Mouse (Mus musculus): ENCODE data around the gene Cd44. TPM values are rescaled to one million over a fixed set of nuclear protein-coding genes. Genes with fewer than 3 reads are reported as not detected.

Gene Cd44
- polyA plus RNA-seq, 1 experiment from 2014 or later: 1.3 TPM

DNA sequence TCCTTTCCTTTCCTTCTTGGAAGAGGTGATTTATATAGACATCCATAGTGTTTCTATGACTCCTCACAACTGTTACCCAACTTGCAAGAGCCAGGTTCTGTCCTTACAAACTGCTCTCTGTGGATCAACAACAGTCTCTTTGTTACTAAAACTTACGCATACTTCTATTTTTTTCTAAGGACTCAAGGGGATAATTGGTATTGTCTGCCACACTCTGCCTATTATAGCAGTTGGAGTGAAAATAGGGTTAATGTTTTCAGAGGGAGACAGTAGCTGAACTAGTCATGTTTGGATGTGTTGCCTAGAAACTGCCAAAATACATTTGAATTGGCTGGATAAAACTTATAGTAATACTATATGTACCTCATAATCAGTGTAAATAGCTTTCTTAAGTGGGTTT is 125.9 kb downstream of the Cd44 start:
- H3K4me3 ChIP-seq (replicated peaks; ENCODE audit: low read length): no peak overlapping the region
- ATAC-seq: no peak
- no peaks in the 10 kb centered on the region for H3K9me3 ChIP-seq (ENCODE audit: control insufficient read depth, low read length)
- H3K9ac ChIP-seq (replicated peaks; ENCODE audit: low read depth, low read length): no peak overlapping the region
- no peaks in the 10 kb centered on the region for H3K36me3 ChIP-seq (ENCODE audit: control insufficient read depth, insufficient read depth)
- WGBS: 56% methylated on average over 1 of the region's 1 CpGs
- no peaks in the 10 kb centered on the region for H3K4me1 ChIP-seq (replicated peaks; ENCODE audit: control insufficient read depth, insufficient read depth, low read length)
- no peak overlapping the region for H3K27ac ChIP-seq (ENCODE audit: low read length)
- no peaks in the 10 kb centered on the region for H3K27me3 ChIP-seq (replicated peaks; ENCODE audit: control insufficient read depth, insufficient read depth, low read length)
- H3K4me2 ChIP-seq (ENCODE audit: low read length): no peak overlapping the region

- ATAC-seq: no peak
- H3K4me3 ChIP-seq (replicated peaks; ENCODE audit: low read length): no peak overlapping the region
Observed at GRCm38 (mm10) chr2:102774700-102775099, 126.8 kb downstream of the Cd44 start.

GRCm38 (mm10) chr2:102772276-102772675 is 129.2 kb downstream of the Cd44 start:
- 98% methylated on average over 5 of the region's 5 CpGs for WGBS
- H3K4me2 ChIP-seq (ENCODE audit: low read length): no peak overlapping the region
- no peak overlapping the region for H3K9ac ChIP-seq (replicated peaks; ENCODE audit: low read depth, low read length)
- ATAC-seq: no peak
- H3K27me3 ChIP-seq (replicated peaks; ENCODE audit: control insufficient read depth, insufficient read depth, low read length): no peaks in the 10 kb centered on the region
- no peak overlapping the region for H3K4me3 ChIP-seq (replicated peaks; ENCODE audit: low read length)
- no peaks in the 10 kb centered on the region for H3K36me3 ChIP-seq (ENCODE audit: control insufficient read depth, insufficient read depth)
- no peaks in the 10 kb centered on the region for H3K4me1 ChIP-seq (replicated peaks; ENCODE audit: control insufficient read depth, insufficient read depth, low read length)
- H3K27ac ChIP-seq (ENCODE audit: low read length): no peak overlapping the region
- H3K9me3 ChIP-seq (ENCODE audit: control insufficient read depth, low read length): no peaks in the 10 kb centered on the region

More at GRCm38 (mm10) chr2:102774700-102775099, 126.8 kb downstream of the Cd44 start:
- H3K27me3 ChIP-seq (replicated peaks; ENCODE audit: control insufficient read depth, insufficient read depth, low read length): no peaks in the 10 kb centered on the region
- H3K9me3 ChIP-seq (ENCODE audit: control insufficient read depth, low read length): no peaks in the 10 kb centered on the region
- H3K27ac ChIP-seq (ENCODE audit: low read length): no peak overlapping the region
- H3K4me2 ChIP-seq (ENCODE audit: low read length): no peak overlapping the region
- H3K9ac ChIP-seq (replicated peaks; ENCODE audit: low read depth, low read length): no peak overlapping the region
- H3K36me3 ChIP-seq (ENCODE audit: control insufficient read depth, insufficient read depth): no peaks in the 10 kb centered on the region
- 81% methylated on average over 4 of the region's 4 CpGs for WGBS
- no peaks in the 10 kb centered on the region for H3K4me1 ChIP-seq (replicated peaks; ENCODE audit: control insufficient read depth, insufficient read depth, low read length)

GRCm38 (mm10) chr2:102771304-102771703 is 130.2 kb downstream of the Cd44 start:
- no peak overlapping the region for H3K9ac ChIP-seq (replicated peaks; ENCODE audit: low read depth, low read length)
- H3K27me3 ChIP-seq (replicated peaks; ENCODE audit: control insufficient read depth, insufficient read depth, low read length): no peaks in the 10 kb centered on the region
- no peak overlapping the region for H3K4me2 ChIP-seq (ENCODE audit: low read length)
- no peaks in the 10 kb centered on the region for H3K9me3 ChIP-seq (ENCODE audit: control insufficient read depth, low read length)
- no peak for ATAC-seq
- no peaks in the 10 kb centered on the region for H3K36me3 ChIP-seq (ENCODE audit: control insufficient read depth, insufficient read depth)
- 94% methylated on average over 1 of the region's 1 CpGs for WGBS
- no peak overlapping the region for H3K27ac ChIP-seq (ENCODE audit: low read length)
- H3K4me1 ChIP-seq (replicated peaks; ENCODE audit: control insufficient read depth, insufficient read depth, low read length): no peaks in the 10 kb centered on the region
- no peak overlapping the region for H3K4me3 ChIP-seq (replicated peaks; ENCODE audit: low read length)

GRCm38 (mm10) chr2:102768267-102768666 is 133.2 kb downstream of the Cd44 start:
- no peak overlapping the region for H3K4me3 ChIP-seq (replicated peaks; ENCODE audit: low read length)
- no peak overlapping the region for H3K4me2 ChIP-seq (ENCODE audit: low read length)
- H3K9me3 ChIP-seq (ENCODE audit: control insufficient read depth, low read length): no peaks in the 10 kb centered on the region
- H3K4me1 ChIP-seq (replicated peaks; ENCODE audit: control insufficient read depth, insufficient read depth, low read length): no peaks in the 10 kb centered on the region
- H3K9ac ChIP-seq (replicated peaks; ENCODE audit: low read depth, low read length): no peak overlapping the region
- whole genome bisulfite sequencing: 84% methylated on average over 3 of the region's 3 CpGs
- H3K27ac ChIP-seq (ENCODE audit: low read length): no peak overlapping the region
- H3K36me3 ChIP-seq (ENCODE audit: control insufficient read depth, insufficient read depth): no peaks in the 10 kb centered on the region
- ATAC-seq: no peak
- no peaks in the 10 kb centered on the region for H3K27me3 ChIP-seq (replicated peaks; ENCODE audit: control insufficient read depth, insufficient read depth, low read length)

- no peak for ATAC-seq
- Histone ChIP-seq H3K4me2 (ENCODE audit: low read length) (no peak overlapping the region), H3K4me1 (replicated peaks; ENCODE audit: control insufficient read depth, insufficient read depth, low read length) (no peaks in the 10 kb centered on the region), H3K36me3 (ENCODE audit: control insufficient read depth, insufficient read depth) (no peaks in the 10 kb centered on the region), H3K27ac (ENCODE audit: low read length) (no peak overlapping the region), H3K9ac (replicated peaks; ENCODE audit: low read depth, low read length) (no peak overlapping the region), H3K9me3 (ENCODE audit: control insufficient read depth, low read length) (no peaks in the 10 kb centered on the region), H3K27me3 (replicated peaks; ENCODE audit: control insufficient read depth, insufficient read depth, low read length) (no peaks in the 10 kb centered on the region), H3K4me3 (replicated peaks; ENCODE audit: low read length) (no peak overlapping the region)
- WGBS: 89% methylated on average over 8 of the region's 8 CpGs
Observed at GRCm38 (mm10) chr2:102764602-102765374, 136.7 kb downstream of the Cd44 start.

GRCm38 (mm10) chr2:102763991-102764390 is 137.5 kb downstream of the Cd44 start:
- no peak for ATAC-seq
- Histone ChIP-seq H3K4me2 (ENCODE audit: low read length) (no peak overlapping the region), H3K9me3 (ENCODE audit: control insufficient read depth, low read length) (no peaks in the 10 kb centered on the region), H3K27me3 (replicated peaks; ENCODE audit: control insufficient read depth, insufficient read depth, low read length) (no peaks in the 10 kb centered on the region), H3K36me3 (ENCODE audit: control insufficient read depth, insufficient read depth) (no peaks in the 10 kb centered on the region), H3K4me1 (replicated peaks; ENCODE audit: control insufficient read depth, insufficient read depth, low read length) (no peaks in the 10 kb centered on the region), H3K9ac (replicated peaks; ENCODE audit: low read depth, low read length) (no peak overlapping the region), H3K4me3 (replicated peaks; ENCODE audit: low read length) (no peak overlapping the region), H3K27ac (ENCODE audit: low read length) (no peak overlapping the region)
- 81% methylated on average over 2 of the region's 2 CpGs for WGBS

DNA sequence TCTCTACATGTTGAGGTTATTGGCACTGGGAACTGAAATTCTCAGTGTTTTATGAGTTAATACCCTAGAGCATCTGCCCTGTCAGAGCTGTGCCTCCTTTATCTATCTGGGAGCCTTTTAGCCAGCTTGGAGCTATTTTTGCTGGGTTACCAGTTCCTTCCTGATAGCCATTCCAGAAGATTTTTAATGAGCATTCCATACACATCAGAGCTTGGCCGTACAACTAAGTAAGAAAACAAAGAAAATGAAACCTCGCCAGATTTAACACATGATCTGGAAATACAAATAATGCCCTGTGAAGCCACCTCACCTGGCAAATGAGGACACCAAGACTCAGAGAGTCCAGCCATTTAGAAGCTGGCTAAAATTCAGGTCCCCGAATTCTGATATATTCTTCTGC is 138.3 kb downstream of the Cd44 start:
- no peak for ATAC-seq
- WGBS: 76% methylated on average over 3 of the region's 3 CpGs
- no peaks in the 10 kb centered on the region for H3K27me3 ChIP-seq (replicated peaks; ENCODE audit: control insufficient read depth, insufficient read depth, low read length)

More for the DNA sequence above, 138.3 kb downstream of the Cd44 start:
- no peak overlapping the region for H3K9ac ChIP-seq (replicated peaks; ENCODE audit: low read depth, low read length)
- no peaks in the 10 kb centered on the region for H3K4me1 ChIP-seq (replicated peaks; ENCODE audit: control insufficient read depth, insufficient read depth, low read length)
- H3K27ac ChIP-seq (ENCODE audit: low read length): no peak overlapping the region
- no peaks in the 10 kb centered on the region for H3K9me3 ChIP-seq (ENCODE audit: control insufficient read depth, low read length)
- no peak overlapping the region for H3K4me2 ChIP-seq (ENCODE audit: low read length)
- H3K4me3 ChIP-seq (replicated peaks; ENCODE audit: low read length): no peak overlapping the region
- H3K36me3 ChIP-seq (ENCODE audit: control insufficient read depth, insufficient read depth): no peaks in the 10 kb centered on the region
